Mouse (Mus musculus) limb, embryonic 14.5 days (tissue): Measurements from ENCODE around the gene Vdac1. TPM values are rescaled to one million over a fixed set of nuclear protein-coding genes. Genes with fewer than 3 reads are reported as not detected.
A peak's percentile ranks its signal among the peaks of the same experiment; 100 is the strongest.

Source experiments
- ATAC-seq: fragments of 200-750 bp; cut with Nextera tagmentation; 2 replicates; pipeline ENCODE4 v1.8.0; 2017; ENCODE audit warnings: low read depth, moderate number of reproducible peaks, moderate TSS enrichment; ENCODE audit not compliant: low FRiP score
- DNase-seq: peaks from one replicate; pipeline ENCODE4 v3.0.0-alpha.2; 2015; ENCODE audit warnings: low spot score
- H3K27ac ChIP-seq: fragments of 300-500 bp; sonication (generic); replicated peaks from 2 replicates; pipeline ENCODE4 v1.5.1; 2014; ENCODE audit warnings: low read depth, mild to moderate bottlenecking, low read length, moderate library complexity, mixed read lengths
- H3K27me3 ChIP-seq: fragments of 300-500 bp; sonication (generic); 2 replicates; pipeline ENCODE4 v1.6.1; 2014; ENCODE audit warnings: low read length, mixed read lengths; ENCODE audit not compliant: control insufficient read depth, insufficient read depth
- H3K36me3 ChIP-seq: fragments of 300-500 bp; sonication (generic); 2 replicates; pipeline ENCODE4 v1.6.1; 2014; ENCODE audit warnings: mild to moderate bottlenecking, low read length, moderate library complexity, mixed read lengths; ENCODE audit not compliant: control insufficient read depth, insufficient read depth
- H3K4me1 ChIP-seq: fragments of 300-500 bp; sonication (generic); 2 replicates; pipeline ENCODE4 v1.6.1; 2014; ENCODE audit warnings: antibody characterized with exemption, low read length, mixed read lengths; ENCODE audit not compliant: control insufficient read depth, insufficient read depth
- H3K4me2 ChIP-seq: fragments of 300-500 bp; sonication (generic); replicated peaks from 2 replicates; pipeline ENCODE4 v1.6.1; 2014; ENCODE audit warnings: low read depth, mild to moderate bottlenecking, low read length, moderate library complexity; ENCODE audit not compliant: severe bottlenecking
- H3K4me3 ChIP-seq: fragments of 300-500 bp; sonication (generic); replicated peaks from 2 replicates; pipeline ENCODE4 v1.5.1; 2014; ENCODE audit warnings: low read length
- H3K9ac ChIP-seq: fragments of 300-500 bp; sonication (generic); 2 replicates; pipeline ENCODE4 v1.6.1; 2014; ENCODE audit warnings: mild to moderate bottlenecking, low read depth, low read length, moderate library complexity; ENCODE audit not compliant: severe bottlenecking
- H3K9me3 ChIP-seq: fragments of 300-500 bp; sonication (generic); 2 replicates; pipeline ENCODE4 v1.6.1; 2016; ENCODE audit warnings: low read length; ENCODE audit not compliant: control insufficient read depth
- POLR2A ChIP-seq: fragments of 200-500 bp; IDR thresholded peaks from 2 replicates; pipeline ENCODE4 v1.8.0; 2012; ENCODE audit warnings: inconsistent platforms, mild to moderate bottlenecking, moderate library complexity, borderline replicate concordance; ENCODE audit not compliant: insufficient read depth, insufficient read length; ENCODE audit errors: extremely low read depth
- WGBS: fragments of 180-500 bp; shearing (Covaris S2); extraction: QIAGEN DNeasy Blood & Tissue Kit; methylation state at CpG from one replicate; pipeline ENCODE4 v1.1.7; 2014; 5-methylcytosine and 5-hydroxymethylcytosine counted together
- polyA plus RNA-seq, 2 experiments: library from polyadenylated mRNA; depleted of rRNA in 1 of 2; stranded (reverse) in 1 of 2; unstranded in 1 of 2; fragments of >200 nt; fragmentation: Nextera tagmentation in 1 of 2; extraction: Ambion mirVana in 1 of 2; gene quantifications; 2 replicates each; pipeline versions ENCODE4 v1.2.1 to v1.2.3; 2012 to 2014

Gene Vdac1
- polyA plus RNA-seq, 2 experiments, result 158 to 218 TPM

DNA sequence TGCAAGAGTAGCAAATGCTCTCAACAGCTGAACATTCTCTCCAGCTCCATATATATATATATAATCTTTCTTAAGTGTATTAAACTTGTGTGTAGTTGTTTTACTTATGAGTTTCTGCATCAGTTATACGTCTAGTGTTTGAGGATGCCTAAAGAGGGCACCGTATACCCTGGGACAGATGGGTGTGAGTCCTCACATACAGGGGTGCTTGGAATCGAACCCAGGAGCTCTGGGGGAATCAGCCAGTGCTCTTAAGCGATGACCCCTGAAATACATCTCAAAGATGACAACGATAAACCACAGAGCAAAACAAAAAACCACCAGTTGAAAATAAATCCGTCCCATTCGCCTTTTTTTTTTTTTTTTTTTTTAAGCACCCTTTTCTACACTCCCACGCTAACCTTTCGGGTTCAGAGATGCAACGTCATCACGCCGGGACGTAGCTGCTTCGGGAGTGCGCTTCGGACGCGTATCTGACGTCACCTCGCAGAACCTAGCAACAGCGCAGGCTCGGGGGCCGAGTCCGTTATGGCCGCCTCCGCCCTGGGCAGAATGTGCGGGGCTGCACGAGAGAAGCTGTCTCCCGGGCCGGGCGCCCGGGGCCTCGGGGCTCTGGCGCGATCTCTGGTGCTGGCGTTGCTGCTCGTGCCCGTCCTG lies 35.4 kb downstream of the Vdac1 start, which contains the start of gene 9530068E07Rik:
Gene 9530068E07Rik (plus strand): TSS at position 489 of the 657 bp plus-strand sequence.
- TF ChIP-seq POLR2A, result peak; percentile 89; the same call in 1 of the 2 replicates
- 1% methylated on average over 38 of the region's 38 CpGs for WGBS
- Histone ChIP-seq H3K36me3 (no peaks in the 10 kb centered on the region), H3K4me3 (peak within 1 kb of the TSS; percentile 88), H3K9me3 (no peaks in the 10 kb centered on the region), H3K27ac (peak within 1 kb of the TSS; percentile 87), H3K4me1 (peaks cover 4% of the 10 kb centered on the region; the same call in 1 of the 2 replicates), H3K9ac (peak within 1 kb of the TSS; percentile 91), H3K27me3 (no peaks in the 10 kb centered on the region), H3K4me2 (peak within 1 kb of the TSS; percentile 73)
- ATAC-seq (peak; percentile 96), DNase-seq (peak; percentile 95)

DNA sequence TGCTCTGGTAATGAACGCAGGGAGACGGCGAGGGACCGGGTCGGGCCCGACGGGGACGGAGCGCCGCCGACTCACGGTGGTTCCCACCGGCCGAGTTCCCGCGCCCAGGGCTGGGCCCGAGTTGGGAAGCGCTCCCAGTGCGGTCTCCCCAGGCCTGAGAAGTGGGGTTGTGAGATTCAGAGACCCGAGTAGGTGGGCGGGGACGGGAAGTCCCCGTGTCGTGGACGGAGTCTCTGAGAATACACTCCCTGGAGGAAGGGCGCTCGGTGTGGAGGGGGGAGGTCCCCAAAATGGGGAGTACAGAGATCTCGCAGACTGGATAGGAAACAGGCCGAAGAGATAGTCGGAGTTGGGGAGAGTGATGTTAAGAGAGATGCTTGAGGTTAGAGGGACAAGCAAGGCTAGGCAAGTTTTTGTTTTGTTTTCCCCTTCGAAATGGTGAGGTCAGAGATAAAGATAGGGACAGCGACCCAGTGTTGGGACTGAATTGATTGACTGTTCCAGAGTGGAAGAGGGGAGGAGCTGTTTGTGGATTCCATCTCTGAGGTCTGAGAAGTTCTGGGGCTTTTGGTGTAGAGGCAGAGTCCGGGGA lies 36.0 kb downstream of the Vdac1 start:
- Histone ChIP-seq H3K4me2 (peak overlapping the region; percentile 73), H3K9ac (peak overlapping the region; percentile 91), H3K4me1 (peaks cover 4% of the 10 kb centered on the region; the same call in 1 of the 2 replicates), H3K9me3 (no peaks in the 10 kb centered on the region), H3K27me3 (no peaks in the 10 kb centered on the region), H3K36me3 (no peaks in the 10 kb centered on the region), H3K27ac (peak overlapping the region; percentile 87), H3K4me3 (peak overlapping the region; percentile 88)
- DNase-seq (no peak), ATAC-seq (peak; percentile 73)
- under 1% methylated on average over 33 of the region's 33 CpGs for WGBS
- no peak for TF ChIP-seq POLR2A

DNA sequence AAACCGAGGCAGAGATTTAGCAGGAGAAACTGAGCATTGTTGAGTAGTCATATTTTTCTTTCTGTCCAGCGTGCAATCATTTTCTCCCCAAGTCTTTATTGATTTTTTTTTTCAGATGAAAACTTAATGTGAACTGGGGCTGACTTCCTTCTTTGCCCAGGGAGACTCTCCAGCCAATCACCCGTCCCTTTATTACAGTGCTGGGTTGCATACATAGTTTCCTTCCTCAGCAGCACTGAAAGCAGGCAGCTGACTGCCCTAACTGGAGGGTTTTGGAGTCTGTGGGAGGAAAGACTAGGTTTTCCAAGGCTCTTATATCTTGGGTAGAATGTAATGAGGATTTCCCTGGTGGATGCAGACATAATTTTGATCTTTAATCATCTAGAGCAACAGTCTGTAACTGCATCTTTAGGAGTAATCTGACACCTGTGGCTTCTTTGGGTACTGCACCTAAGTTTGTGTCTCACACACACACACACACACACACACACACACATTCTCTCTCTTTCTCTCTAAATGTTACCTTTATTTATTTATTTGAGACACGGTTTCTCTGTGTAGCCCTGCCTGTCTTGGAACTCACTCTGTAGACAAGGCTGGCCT lies 36.8 kb downstream of the Vdac1 start:
- ATAC-seq, result no peak
- Histone ChIP-seq H3K27ac (no peak overlapping the region), H3K27me3 (no peaks in the 10 kb centered on the region), H3K4me3 (peak overlapping the region; percentile 88), H3K36me3 (0 out of 2 replicates have a peak, but pooled peaks cover 3% of the 10 kb centered on the region), H3K4me1 (peaks cover 4% of the 10 kb centered on the region; the same call in 1 of the 2 replicates), H3K9me3 (no peaks in the 10 kb centered on the region), H3K4me2 (peak overlapping the region; percentile 73), H3K9ac (peak overlapping the region; percentile 91; the same call in 1 of the 2 replicates)
- TF ChIP-seq POLR2A, result no peak
- WGBS, result 86% methylated on average over 4 of the region's 4 CpGs
- no peak for DNase-seq

DNA sequence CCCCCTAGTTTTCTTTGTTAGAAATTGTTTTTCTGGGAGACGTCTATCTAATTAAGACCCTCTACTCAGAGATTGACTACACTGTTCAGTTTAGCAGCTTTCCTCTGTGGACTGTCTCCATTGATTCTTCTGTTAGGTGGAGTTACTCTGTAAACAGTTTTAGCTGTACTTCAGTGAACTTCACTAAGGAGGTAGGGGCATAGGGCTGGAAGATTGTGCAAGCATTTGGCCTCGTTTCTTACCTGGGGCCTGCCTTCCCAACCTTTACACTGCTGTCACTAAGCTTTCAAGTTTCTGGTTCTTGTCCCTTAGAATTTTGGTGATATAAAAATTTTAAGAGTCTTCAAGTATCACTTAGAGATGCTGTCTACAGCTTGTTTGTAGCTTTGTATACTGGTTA lies 40.8 kb downstream of the Vdac1 start:
- Histone ChIP-seq H3K4me1 (no peaks in the 10 kb centered on the region), H3K9me3 (no peaks in the 10 kb centered on the region), H3K9ac (no peak overlapping the region), H3K27me3 (no peaks in the 10 kb centered on the region), H3K4me2 (no peak overlapping the region), H3K36me3 (peaks cover 36% of the 10 kb centered on the region), H3K27ac (no peak overlapping the region), H3K4me3 (no peak overlapping the region)
- DNase-seq (no peak), ATAC-seq (no peak)
- WGBS, result 68% methylated on average over 2 of the region's 2 CpGs
- no peak for TF ChIP-seq POLR2A

DNA sequence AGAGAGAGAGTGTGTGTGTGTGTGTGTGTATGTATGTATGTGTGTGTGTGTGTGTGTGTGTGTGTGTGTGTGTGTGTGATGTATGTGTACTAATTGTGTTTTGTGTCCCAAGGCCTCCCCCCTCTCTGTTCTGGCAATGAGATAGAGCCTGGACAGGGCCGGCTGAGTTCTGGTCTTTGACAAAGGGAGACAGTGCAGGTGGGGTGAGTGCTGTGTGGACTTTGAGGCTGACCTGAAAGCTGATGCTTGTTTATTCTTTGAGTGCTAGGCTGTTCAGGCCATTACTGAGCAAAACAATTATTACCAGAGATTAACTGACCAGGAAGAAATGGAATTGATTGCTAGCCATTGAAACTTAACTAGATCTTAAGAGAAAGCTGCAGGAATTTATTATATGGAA lies 41.9 kb downstream of the Vdac1 start:
- no peak overlapping the region for H3K4me3 ChIP-seq
- no peak for TF ChIP-seq POLR2A
- no peak overlapping the region for H3K9ac ChIP-seq
- 40% methylated on average over 1 of the region's 1 CpGs for WGBS
- DNase-seq, result no peak
- no peak overlapping the region for H3K4me2 ChIP-seq
- ATAC-seq, result no peak
- no peaks in the 10 kb centered on the region for H3K9me3 ChIP-seq
- H3K4me1 ChIP-seq, result no peaks in the 10 kb centered on the region
- H3K36me3 ChIP-seq, result peaks cover 47% of the 10 kb centered on the region
- no peak overlapping the region for H3K27ac ChIP-seq
- no peaks in the 10 kb centered on the region for H3K27me3 ChIP-seq
